24 mouse cellular contexts compared by ENCODE assay signal in the genomic region with DNA sequence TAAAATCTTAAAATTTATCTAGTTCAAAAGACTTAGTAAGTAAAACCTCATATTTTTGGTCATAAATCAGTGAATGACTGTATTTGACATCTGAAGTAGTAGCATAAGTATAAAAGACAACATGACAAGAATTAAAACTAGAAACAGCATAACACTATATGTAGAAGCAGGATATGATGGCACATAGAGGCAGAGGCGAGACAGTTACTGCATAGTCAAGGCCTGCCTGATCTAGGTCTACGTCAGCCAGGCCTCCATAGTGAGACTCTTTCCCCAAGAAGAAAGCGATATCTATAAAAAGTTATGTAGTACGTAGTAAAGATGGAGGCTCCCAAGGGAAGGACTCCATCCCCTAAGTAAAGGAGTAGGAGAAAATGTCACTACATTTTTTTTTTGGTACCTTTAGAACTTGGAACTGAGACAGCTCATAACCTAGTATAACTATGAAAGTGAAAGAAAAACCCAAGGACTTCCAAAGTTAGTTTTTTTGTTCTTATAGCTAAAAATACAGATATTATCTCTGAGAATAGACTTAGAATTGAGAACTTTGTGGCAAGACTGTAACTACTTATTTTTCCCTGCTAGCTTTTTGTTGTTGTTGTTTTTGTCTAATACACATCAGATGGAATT.
"Had no signal": no experiment of that assay in that cellular context is flagged by ENCODE, and none has a peak within 500 bp of the region (broad histone marks: within the 10 kb centered on the region; RNA-seq: fewer than 3 reads in every experiment).

No protein-coding gene starts in this region.

- H3K4me2 ChIP-seq: heart, embryonic 12.5 days; hindbrain, embryonic 12.5 days; hindbrain, embryonic 14.5 days; limb, embryonic 12.5 days; liver, embryonic 11.5 days; liver, embryonic 13.5 days; liver, embryonic 15.5 days had no signal

- H3K9ac ChIP-seq: heart, embryonic 12.5 days; hindbrain, embryonic 12.5 days; hindbrain, embryonic 14.5 days; limb, embryonic 12.5 days; liver, embryonic 13.5 days; liver, embryonic 15.5 days had no signal

- DNase-seq: gastrocnemius, adult 2 months; gastrocnemius, postnatal 10 days; gastrocnemius, postnatal 25 days; heart, adult 18-20 months; heart, postnatal 10 days; heart, postnatal 4 days; kidney, adult 11 months; kidney, adult 8-10 months; kidney, postnatal 10 days; kidney, postnatal 4 days; liver; liver, embryonic 13.5 days had no signal

- ATAC-seq: hindbrain, embryonic 16.5 days; intestine, embryonic 16.5 days had no signal

- H3K27ac ChIP-seq: gastrocnemius, adult 2 months; heart, embryonic 10.5 days; hindbrain, embryonic 10.5 days; hindbrain, embryonic 12.5 days; hindbrain, embryonic 14.5 days; layer of hippocampus, adult 2 months; left cerebral cortex, adult 2 months; limb, embryonic 12.5 days; liver, embryonic 13.5 days; liver, embryonic 15.5 days had no signal

- H3K4me1 ChIP-seq: heart, embryonic 10.5 days; heart, embryonic 12.5 days; hindbrain, embryonic 10.5 days; hindbrain, embryonic 12.5 days; limb, embryonic 12.5 days had no signal

- H3K4me3 ChIP-seq: gastrocnemius, adult 2 months; heart, embryonic 10.5 days; heart, embryonic 12.5 days; hindbrain, embryonic 10.5 days; hindbrain, embryonic 12.5 days; layer of hippocampus, adult 2 months; left cerebral cortex, adult 2 months; limb, embryonic 12.5 days; liver, embryonic 13.5 days; liver, embryonic 15.5 days had no signal

- H3K27me3 ChIP-seq: heart, embryonic 12.5 days; hindbrain, embryonic 12.5 days; limb, embryonic 12.5 days; liver, embryonic 13.5 days; liver, embryonic 15.5 days had no signal

- H3K9me3 ChIP-seq: heart, embryonic 10.5 days; heart, embryonic 12.5 days; hindbrain, embryonic 10.5 days; hindbrain, embryonic 12.5 days; limb, embryonic 12.5 days; liver, embryonic 13.5 days; liver, embryonic 15.5 days had no signal
